Mouse (Mus musculus): ENCODE results near the gene Plaur.
"Not testable (repeated sequence)": the region's sequence is repeated elsewhere in the genome, so short reads cannot be mapped to it uniquely, and the experiment has no call there.

Gene Plaur

DNA sequence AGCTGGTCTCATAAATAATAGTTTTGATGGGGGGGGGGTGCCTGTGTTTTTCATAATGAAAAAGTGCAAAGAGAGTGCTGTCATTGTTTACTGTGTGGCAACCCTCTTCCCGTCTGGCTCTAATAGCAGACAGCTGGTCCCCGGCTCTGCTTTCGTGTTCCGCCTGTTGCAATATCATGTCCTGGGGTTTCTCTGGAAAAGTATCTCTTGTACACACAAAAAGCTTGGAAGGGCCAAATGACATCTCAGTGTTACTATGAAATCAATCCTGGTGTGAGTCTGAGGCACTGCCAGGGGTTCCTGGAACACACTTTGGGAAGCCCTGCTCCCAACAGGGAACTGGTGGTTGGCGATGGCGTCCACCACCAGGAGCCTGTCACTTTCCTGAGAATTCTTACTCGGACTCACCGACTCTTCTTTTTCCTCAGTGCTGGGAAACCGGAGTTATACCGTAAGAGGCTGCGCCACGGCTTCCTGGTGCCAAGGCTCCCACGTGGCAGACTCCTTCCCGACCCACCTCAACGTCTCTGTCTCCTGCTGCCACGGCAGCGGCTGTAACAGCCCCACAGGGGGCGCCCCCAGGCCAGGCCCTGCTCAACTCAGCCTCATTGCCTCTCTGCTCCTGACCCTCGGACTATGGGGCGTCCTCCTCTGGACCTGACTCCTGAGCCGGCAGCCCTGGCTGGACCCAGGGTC, 12.7 kb downstream of the Plaur start:
- CTCF ChIA-PET = interaction anchor here (3.9 kb wide), 1 partner anchor 27 kb away, joined by 24 read pairs; no protein-coding TSS in a partner anchor

DNA sequence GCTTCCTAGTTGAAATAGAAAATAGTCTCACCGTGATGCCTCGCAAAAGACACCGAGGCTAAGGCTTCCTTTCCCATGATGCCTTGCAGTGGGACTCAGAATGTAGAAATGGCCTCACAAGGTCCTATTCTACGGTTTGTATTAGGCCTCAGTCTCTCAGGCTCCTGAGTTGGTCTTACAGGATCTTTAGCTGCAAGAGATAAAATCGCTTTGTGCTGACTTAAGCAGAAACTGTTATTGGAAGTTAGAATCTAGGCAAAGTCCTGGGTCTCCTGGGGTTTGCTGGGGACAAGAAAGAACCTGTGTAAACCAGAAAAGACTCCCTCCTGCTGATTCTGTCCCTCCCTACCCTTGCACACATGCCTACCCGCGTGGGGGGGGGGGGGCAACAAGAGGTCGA, 14.1 kb downstream of the Plaur start:
- CTCF ChIA-PET = interaction anchor here (0.6 kb wide), 1 partner anchor 47 kb away, joined by 3 read pairs; no protein-coding TSS in a partner anchor

GRCm38 (mm10) chr7:24476856-24477255, 14.6 kb downstream of the Plaur start:
- CTCF ChIA-PET = interaction anchor here (0.5 kb wide), 1 partner anchor 21 kb away, joined by 12 read pairs; no protein-coding TSS in a partner anchor

DNA sequence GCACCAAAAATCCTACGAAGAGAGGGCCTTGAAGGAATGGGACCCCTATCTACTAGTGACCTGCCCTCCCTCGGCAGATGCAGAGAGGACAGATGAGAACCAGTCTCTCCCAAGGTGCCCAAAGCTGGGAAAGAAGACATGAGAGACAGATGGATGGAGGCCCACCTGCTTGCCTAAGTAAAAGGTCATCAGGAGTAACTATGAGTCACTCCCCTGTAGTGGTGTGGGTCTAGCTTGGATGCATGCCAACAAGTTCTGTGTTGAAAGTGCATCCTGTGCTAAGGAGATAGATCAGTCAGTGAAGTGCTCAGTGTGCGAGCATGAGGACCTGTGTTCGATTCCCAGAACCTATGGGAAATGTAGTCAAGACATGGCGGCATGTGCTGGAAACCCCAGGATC, 16.6 kb downstream of the Plaur start:
- CTCF ChIA-PET = no interaction called here

DNA sequence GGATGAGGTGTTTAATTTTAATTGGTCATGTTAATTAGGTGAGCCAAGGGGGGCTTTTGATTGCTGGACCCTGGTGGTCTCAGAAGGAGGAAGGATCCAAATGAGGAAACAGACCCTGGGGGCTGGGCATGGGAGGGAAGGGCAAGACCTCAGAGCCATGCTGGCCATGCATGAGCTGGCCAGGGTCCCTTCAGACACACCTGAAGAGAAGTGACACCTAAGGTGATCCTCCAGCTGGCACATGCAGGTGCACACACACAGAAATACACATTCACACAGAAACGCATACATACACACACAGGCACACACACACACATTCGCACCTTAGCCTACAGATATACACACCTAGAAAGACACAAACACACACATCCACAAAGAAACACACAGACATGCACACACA, 17.4 kb downstream of the Plaur start:
- CTCF ChIA-PET = no interaction called here

DNA sequence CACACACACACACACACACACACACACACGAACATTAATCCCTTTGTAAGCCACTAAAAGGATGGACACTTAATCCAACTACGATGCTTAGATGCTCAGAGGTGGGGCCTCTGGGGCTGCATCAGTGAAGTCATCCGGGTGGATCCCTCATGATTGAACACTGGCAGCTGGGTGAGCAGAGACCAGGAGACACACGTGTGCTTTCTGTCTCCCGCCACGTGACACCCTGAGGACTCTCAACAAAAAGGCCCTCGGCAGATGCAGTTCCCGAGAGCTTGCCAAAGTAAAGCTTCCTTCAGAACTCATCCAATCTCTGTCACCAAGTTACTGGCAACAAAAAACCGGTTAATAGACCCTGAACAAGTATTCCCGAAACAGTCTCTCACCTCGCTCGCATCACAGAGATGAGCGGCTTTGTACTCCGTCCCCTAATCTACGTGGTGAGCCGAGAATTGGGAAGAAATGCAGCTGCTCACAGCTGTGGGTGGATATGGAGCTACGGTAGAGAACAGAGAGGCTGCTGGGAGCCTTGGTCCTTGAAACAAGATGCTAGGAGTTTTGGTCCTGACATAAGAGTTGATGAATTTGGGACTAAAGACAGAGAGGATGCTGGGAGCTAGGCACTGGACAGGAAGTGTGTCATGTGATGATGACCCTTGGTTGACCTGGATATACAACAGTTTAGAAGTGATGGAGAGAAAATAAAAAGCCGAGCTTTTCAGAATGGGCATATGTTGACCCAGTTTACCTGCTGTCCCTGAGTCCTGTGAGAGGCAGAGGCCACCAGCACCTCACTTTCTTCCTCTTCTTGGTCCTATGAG, 18.0 kb downstream of the Plaur start:
- CTCF ChIA-PET = interaction anchor here (0.5 to 1.3 kb wide), 3 partner anchors 10 to 167 kb away, joined by 4 to 12 read pairs (median 8); no protein-coding TSS in a partner anchor

- CTCF ChIA-PET = interaction anchor here (0.7 to 1.3 kb wide), 2 partner anchors 10 to 25 kb away, joined by 4 to 12 read pairs; no protein-coding TSS in a partner anchor
Measured at GRCm38 (mm10) chr7:24480986-24481473, 18.7 kb downstream of the Plaur start.

DNA sequence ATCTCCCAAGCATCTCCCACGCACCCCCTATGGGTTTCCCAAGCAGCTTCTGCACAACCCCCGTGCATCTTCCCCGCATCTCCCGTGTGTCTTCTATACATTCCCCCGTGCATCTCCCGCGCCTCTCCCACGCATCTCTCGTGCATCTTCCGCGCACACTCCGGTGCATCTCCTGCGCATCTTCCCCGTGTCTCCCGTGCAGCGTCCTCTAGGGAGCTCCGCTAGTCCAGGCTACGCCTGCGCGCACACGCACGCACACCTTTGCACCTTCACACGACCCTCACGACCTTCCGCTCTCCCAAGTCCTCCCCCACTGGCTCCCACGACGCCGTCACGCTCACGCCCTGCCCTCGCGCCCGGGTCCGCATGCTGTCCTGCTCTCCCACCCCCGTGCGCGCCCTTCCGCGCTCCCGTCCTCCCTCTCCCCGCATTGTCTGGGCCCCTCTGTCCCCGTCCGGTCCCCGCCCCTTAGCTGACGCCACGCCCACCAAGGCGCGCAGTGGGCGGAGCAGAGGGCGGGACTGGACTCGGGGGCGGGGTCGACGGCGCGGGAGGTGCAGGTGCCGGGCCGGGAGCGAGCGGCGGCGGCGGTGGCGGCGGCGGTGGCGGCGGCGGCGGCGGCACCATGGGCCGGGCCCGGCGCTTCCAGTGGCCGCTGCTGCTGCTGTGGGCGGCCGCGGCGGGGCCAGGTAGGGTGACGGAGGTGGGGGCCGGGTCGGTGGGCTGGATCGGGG, 19.4 kb downstream of the Plaur start, which contains the start of gene Cadm4:
Gene Cadm4, plus strand, starts transcription at position 550 of the 734 bp plus-strand sequence.
- CTCF ChIA-PET = interaction anchor here (1.3 kb wide), 1 partner anchor 9 kb away, joined by 12 read pairs; no protein-coding TSS in a partner anchor

DNA sequence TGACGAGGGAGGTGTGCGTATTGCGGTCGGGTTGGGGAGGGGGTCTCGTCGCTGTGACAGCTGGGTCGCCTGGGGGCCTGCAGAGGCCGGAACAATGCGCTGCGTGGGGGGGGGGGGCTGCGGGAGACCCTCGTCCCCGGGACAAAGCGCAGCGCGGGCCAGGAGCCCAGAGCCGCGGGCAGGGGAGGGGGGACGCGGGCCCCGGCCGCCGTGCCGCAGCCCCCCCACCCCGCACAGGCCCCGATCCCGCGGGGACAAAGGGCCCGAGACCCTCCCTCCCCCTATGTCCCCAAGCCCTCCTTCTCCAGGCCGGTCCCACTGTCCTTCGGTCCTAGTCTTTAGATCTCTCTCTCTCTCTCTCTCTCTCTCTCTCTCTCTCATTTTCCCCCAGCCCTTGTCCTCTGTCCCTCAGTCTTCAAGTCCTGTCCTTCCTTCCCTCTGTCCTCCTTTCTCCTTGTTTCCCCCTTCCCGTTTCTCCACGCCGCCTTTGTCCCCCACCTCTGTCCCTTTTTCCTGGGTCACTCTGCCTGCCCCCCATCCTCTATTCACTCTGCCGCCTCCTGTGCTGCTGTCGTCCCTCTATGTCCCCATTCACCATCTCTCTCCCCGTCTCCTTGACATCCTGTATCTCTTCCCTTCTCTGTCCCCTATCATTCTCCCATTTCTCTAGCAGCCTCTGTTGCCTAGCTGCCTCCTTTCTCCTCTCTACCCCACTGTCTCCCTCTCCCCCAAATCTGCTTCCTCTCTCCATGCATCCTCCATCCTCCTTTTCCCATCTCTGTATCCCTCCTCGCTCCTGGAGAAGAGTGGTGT, 20.1 kb downstream of the Plaur start:
- CTCF ChIA-PET = no interaction called here

GRCm38 (mm10) chr7:24483291-24483690, 21.0 kb downstream of the Plaur start:
- CTCF ChIA-PET = not testable (repeated sequence)

DNA sequence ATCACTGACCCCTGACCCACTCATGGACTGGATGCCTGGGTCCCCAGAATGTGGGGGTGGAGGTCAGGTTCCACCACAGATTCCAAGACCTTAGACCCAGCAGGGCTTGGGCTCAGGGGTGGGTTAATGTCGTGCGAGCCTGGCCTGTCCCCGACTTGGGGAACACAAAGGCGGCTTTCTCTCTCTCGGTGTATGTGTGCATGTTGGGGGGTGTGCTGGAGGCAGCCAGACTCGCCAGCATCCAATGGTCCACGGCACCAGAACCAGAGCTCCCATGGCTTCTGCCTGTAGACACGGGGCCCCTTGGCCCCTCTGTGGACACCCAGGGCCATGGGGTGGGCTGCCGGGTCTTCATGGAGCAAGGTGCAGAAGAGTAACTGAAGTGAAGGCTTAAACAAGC, 23.2 kb downstream of the Plaur start:
- CTCF ChIA-PET = no interaction called here

DNA sequence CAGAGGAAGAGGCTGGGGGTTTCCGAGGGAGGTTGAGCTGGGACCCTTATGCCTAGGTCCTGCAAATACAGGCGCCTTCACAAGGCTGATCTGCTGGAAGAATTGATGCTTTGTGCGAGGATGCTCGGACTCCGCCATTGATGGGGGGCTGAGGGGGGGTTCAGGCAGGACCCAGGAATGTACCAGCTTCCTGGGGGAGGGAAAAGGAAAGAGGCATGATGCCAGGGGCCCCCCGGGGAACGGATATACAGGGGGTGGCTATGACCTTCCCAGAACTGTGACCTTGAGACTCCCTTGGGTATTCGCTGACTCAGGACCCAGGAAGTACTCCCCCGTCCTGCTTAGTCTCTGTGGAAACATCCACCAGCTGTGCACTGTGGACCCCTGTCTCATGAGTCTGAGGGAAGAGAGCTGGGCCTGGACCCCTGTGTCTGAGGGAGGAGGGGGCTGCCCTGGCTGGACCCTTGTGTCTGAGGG, 24.4 kb downstream of the Plaur start:
- CTCF ChIA-PET = interaction anchor here (0.7 kb wide), 1 partner anchor 40 kb away, joined by 8 read pairs; no protein-coding TSS in a partner anchor

GRCm38 (mm10) chr7:24487403-24487802, 25.1 kb downstream of the Plaur start:
- CTCF ChIA-PET = interaction anchor here (0.6 to 0.7 kb wide), 3 partner anchors 65 to 209 kb away, joined by 7 to 18 read pairs (median 11); no protein-coding TSS in a partner anchor

DNA sequence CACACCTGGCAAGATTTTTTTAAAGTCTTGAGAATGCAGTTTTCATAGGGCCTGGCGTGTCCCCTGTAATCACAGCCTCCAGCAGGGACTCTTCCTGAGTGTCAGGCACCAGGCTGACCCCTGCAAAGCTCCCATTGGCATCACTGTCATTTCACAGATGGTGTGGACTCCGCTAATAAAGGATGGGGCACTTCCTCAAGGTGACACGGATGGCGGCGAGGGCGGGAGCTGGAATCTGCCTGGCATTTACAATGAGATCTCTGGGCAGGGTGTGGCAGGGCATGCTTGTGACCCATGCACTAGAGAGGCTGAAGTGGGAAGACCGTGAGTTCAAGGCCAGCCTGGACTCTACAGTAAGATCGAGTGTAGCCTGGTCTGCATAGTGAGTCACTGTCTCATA, 26.0 kb downstream of the Plaur start:
- CTCF ChIA-PET = no interaction called here

- CTCF ChIA-PET = no interaction called here
Measured at GRCm38 (mm10) chr7:24499856-24500577, 37.7 kb downstream of the Plaur start.

- CTCF ChIA-PET = no interaction called here
Measured at GRCm38 (mm10) chr7:24500929-24501328, 38.6 kb downstream of the Plaur start.

DNA sequence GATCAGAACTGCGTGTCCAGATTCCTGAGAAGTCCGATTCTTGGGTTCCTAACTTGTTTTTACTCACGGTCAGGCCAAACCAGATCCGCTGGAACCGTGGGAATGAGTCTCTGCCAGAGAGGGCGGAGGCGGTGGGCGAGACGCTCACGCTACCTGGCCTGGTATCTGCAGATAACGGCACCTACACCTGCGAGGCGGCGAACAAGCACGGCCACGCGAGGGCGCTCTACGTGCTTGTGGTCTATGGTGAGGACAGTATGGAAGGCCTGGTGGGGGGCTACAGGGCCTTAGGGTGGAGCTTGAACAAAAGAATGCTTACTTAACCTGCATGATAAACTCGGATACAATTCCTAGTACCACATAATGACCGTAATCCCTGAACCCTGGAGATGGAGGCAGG, 39.2 kb downstream of the Plaur start:
- CTCF ChIA-PET = no interaction called here

- CTCF ChIA-PET = interaction anchor here (0.6 to 0.7 kb wide), 2 partner anchors 237 to 1323 kb away, joined by 3 to 6 read pairs; no protein-coding TSS in a partner anchor
Measured at GRCm38 (mm10) chr7:24504004-24504403, 41.7 kb downstream of the Plaur start.

- CTCF ChIA-PET = no interaction called here
Measured at GRCm38 (mm10) chr7:24504868-24505267, 42.6 kb downstream of the Plaur start.

Data from spleen, embryonic (tissue).